Mouse (Mus musculus): ENCODE data around the gene Cox5a.

GRCm38 (mm10) chr9:57562896-57563372 is 41.9 kb downstream of the Cox5a start:
- TF ChIP-seq POLR2A (IDR thresholded peaks at IDR 0.05; ENCODE audit: low read depth, low read length) (no peak), MYC (IDR thresholded peaks at IDR 0.05; ENCODE audit: low read depth, low read length) (no peak), RAD21 (IDR thresholded peaks at IDR 0.05; ENCODE audit: low read depth, low read length) (no peak), CHD2 (IDR thresholded peaks at IDR 0.05; ENCODE audit: low read length) (no peak), SIN3A (IDR thresholded peaks at IDR 0.05; ENCODE audit: low read length) (peak; percentile 50; the same call in 1 of the 2 replicates), CTCF (conservative IDR thresholded peaks at IDR 0.05 in 1 of 2, IDR thresholded peaks at IDR 0.05 in 1 of 2; ENCODE audit: low read depth in 2 of 2, low read length in 2 of 2) (no peak), TCF12 (IDR thresholded peaks at IDR 0.05; ENCODE audit: low read depth, low read length) (peak; percentile 50; the same call in 1 of the 2 replicates), MXI1 (IDR thresholded peaks at IDR 0.05; ENCODE audit: low read depth, low read length) (peak; percentile 55; the same call in 1 of the 2 replicates), BHLHE40 (IDR thresholded peaks at IDR 0.05; ENCODE audit: low read depth, low read length) (no peak), E2F4 (IDR thresholded peaks at IDR 0.05; ENCODE audit: insufficient replicate concordance, low read depth, low read length) (no peak), MAFK (IDR thresholded peaks at IDR 0.05; ENCODE audit: insufficient replicate concordance, low read length) (no peak), ZC3H11A (IDR thresholded peaks at IDR 0.05; ENCODE audit: low read depth, low read length) (no peak), POLR2AphosphoS2 (IDR thresholded peaks at IDR 0.05; ENCODE audit: low read depth, low read length) (no peak)
